Mouse (Mus musculus): ENCODE results near the gene Zfp553. TPM values are rescaled to one million over a fixed set of nuclear protein-coding genes. Genes with fewer than 3 reads are reported as not detected.

Gene Zfp553
- polyA plus RNA-seq, 1 experiment from 2014 or later, result 7.4 TPM

DNA sequence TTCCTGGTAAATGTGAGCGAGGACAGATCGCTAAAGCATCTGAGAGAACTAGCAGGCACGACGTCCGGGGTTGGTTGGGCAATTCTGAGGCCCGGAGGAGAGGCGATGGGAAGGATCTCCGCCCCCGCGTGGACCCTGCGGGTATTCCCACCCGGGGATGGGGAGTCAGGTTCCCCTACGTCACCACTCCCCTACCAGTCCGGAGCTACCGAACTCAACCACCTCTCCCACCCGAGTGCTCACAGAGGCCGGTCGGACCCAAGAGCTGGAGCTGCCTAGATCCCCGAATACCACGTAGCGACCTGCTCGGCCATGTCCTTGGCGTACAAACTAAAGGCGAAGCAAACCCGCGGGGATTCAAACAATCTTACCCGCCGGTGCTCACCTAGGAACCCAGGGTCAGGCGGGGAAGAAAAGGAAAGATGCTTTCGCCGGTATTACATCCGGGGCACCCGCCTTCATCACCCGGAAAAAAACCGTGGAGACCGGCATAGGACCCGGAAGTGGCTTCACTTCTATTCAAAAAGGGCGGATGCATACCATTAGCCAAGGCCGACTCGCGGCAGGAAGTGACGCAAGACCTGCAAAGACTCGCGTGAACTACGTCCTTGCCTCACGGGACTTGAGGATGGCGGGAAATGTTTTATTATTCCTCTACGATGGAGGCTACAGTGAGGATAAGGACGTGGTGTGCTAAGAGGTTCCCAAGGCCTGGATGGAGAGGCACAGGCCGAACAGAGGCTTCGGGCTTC is 37.1 kb upstream of the Zfp553 start, which contains the start of gene Cd2bp2:
Gene Cd2bp2 (minus strand): TSS at position 507 of the 752 bp plus-strand sequence.
- H3K4me1 ChIP-seq (replicated peaks; ENCODE audit: control insufficient read depth, insufficient read depth, low read length), result peaks cover 18% of the 10 kb centered on the region; the same call in 1 of the 2 replicates
- H3K27ac ChIP-seq (ENCODE audit: low read depth, low read length), result peak within 1 kb of the TSS; percentile 88
- peaks cover 70% of the 10 kb centered on the region for H3K36me3 ChIP-seq (ENCODE audit: control insufficient read depth, insufficient read depth)
- TF ChIP-seq CTCF (IDR thresholded peaks at IDR 0.05; ENCODE audit: low read depth), result peak; percentile 64
- no peaks in the 10 kb centered on the region for H3K9me3 ChIP-seq (ENCODE audit: control insufficient read depth)
- peak within 1 kb of the TSS; percentile 67 for H3K9ac ChIP-seq (ENCODE audit: low read depth, low read length)
- H3K4me3 ChIP-seq (ENCODE audit: low read depth, low read length), result peak within 1 kb of the TSS; percentile 75
- under 1% methylated on average over 51 of the region's 51 CpGs for WGBS
- peak; percentile 94 for ATAC-seq
- no peaks in the 10 kb centered on the region for H3K27me3 ChIP-seq (replicated peaks; ENCODE audit: control insufficient read depth, insufficient read depth, low read length)
- H3K4me2 ChIP-seq (replicated peaks; ENCODE audit: low read depth), result peak within 1 kb of the TSS; percentile 79

DNA sequence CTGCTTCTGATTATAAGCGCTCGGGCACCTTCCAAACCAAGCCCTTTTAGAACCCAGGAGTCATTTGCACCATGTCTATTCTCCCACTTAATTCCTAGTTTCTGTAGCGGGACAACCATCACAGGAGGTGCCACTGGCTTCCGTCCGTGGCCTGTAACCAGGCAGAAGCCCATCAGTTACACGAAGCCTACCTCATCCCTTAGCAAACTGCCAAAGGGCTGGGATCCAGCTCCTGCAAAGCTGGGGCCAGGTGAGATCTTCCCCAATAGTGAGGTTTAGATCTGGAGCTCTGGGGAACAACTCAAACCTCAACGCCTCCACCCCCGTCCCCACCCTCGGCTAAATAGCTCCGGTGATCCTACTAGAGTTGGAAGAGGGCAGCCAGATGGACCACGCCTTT is 36.4 kb upstream of the Zfp553 start:
- no peak for TF ChIP-seq CTCF (IDR thresholded peaks at IDR 0.05; ENCODE audit: low read depth)
- no peaks in the 10 kb centered on the region for H3K27me3 ChIP-seq (replicated peaks; ENCODE audit: control insufficient read depth, insufficient read depth, low read length)
- no peak overlapping the region for H3K27ac ChIP-seq (ENCODE audit: low read depth, low read length)
- H3K36me3 ChIP-seq (ENCODE audit: control insufficient read depth, insufficient read depth), result peaks cover 73% of the 10 kb centered on the region
- H3K9ac ChIP-seq (ENCODE audit: low read depth, low read length), result peak overlapping the region; percentile 64
- H3K4me3 ChIP-seq (ENCODE audit: low read depth, low read length), result peak overlapping the region; percentile 75
- WGBS, result 49% methylated on average over 11 of the region's 11 CpGs
- ATAC-seq, result no peak
- H3K9me3 ChIP-seq (ENCODE audit: control insufficient read depth), result no peaks in the 10 kb centered on the region
- peaks cover 18% of the 10 kb centered on the region; the same call in 1 of the 2 replicates for H3K4me1 ChIP-seq (replicated peaks; ENCODE audit: control insufficient read depth, insufficient read depth, low read length)
- peak overlapping the region; percentile 79 for H3K4me2 ChIP-seq (replicated peaks; ENCODE audit: low read depth)

- peak overlapping the region; percentile 93 for H3K4me2 ChIP-seq (replicated peaks; ENCODE audit: low read depth)
- 30% methylated on average over 2 of the region's 2 CpGs for WGBS
- peak overlapping the region; percentile 76 for H3K9ac ChIP-seq (ENCODE audit: low read depth, low read length)
- no peaks in the 10 kb centered on the region for H3K9me3 ChIP-seq (ENCODE audit: control insufficient read depth)
- peaks cover 16% of the 10 kb centered on the region for H3K36me3 ChIP-seq (ENCODE audit: control insufficient read depth, insufficient read depth)
- H3K27ac ChIP-seq (ENCODE audit: low read depth, low read length), result no peak overlapping the region
- ATAC-seq, result no peak
- H3K4me3 ChIP-seq (ENCODE audit: low read depth, low read length), result peak overlapping the region; percentile 77
- TF ChIP-seq CTCF (IDR thresholded peaks at IDR 0.05; ENCODE audit: low read depth), result no peak
- H3K4me1 ChIP-seq (replicated peaks; ENCODE audit: control insufficient read depth, insufficient read depth, low read length), result no peaks in the 10 kb centered on the region
- H3K27me3 ChIP-seq (replicated peaks; ENCODE audit: control insufficient read depth, insufficient read depth, low read length), result no peaks in the 10 kb centered on the region
Measured at GRCm38 (mm10) chr7:127206606-127207005, 26.3 kb upstream of the Zfp553 start.

- Histone ChIP-seq H3K27ac (ENCODE audit: low read depth, low read length) (peak overlapping the region; percentile 79), H3K4me1 (replicated peaks; ENCODE audit: control insufficient read depth, insufficient read depth, low read length) (no peaks in the 10 kb centered on the region), H3K4me3 (ENCODE audit: low read depth, low read length) (peak overlapping the region; percentile 77), H3K4me2 (replicated peaks; ENCODE audit: low read depth) (peak overlapping the region; percentile 93), H3K9ac (ENCODE audit: low read depth, low read length) (peak overlapping the region; percentile 76), H3K9me3 (ENCODE audit: control insufficient read depth) (no peaks in the 10 kb centered on the region), H3K36me3 (ENCODE audit: control insufficient read depth, insufficient read depth) (peaks cover 12% of the 10 kb centered on the region), H3K27me3 (replicated peaks; ENCODE audit: control insufficient read depth, insufficient read depth, low read length) (no peaks in the 10 kb centered on the region)
- WGBS, result under 1% methylated on average over 52 of the region's 53 CpGs
- no peak for TF ChIP-seq CTCF (IDR thresholded peaks at IDR 0.05; ENCODE audit: low read depth)
- no peak for ATAC-seq
Measured at GRCm38 (mm10) chr7:127207374-127208294, 25.2 kb upstream of the Zfp553 start.

DNA sequence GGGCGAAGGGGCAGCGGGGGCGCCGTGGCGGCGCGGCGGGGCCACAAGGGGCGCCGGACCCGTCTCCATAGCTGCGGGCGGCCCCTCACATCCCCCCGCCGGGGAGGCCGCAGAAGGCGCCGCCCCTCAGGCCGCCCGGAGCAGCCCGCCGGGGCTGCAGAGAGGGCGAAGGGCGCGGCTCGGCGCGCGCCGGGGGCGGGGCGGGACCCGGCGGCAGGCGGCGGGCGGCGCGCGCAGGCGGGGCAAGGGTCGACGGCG is 24.6 kb upstream of the Zfp553 start, which contains the start of gene Tbc1d10b:
Gene Tbc1d10b (minus strand): TSS at position 174 of the 258 bp plus-strand sequence.
- H3K4me3 ChIP-seq (ENCODE audit: low read depth, low read length), result peak within 1 kb of the TSS; percentile 77

More for the DNA sequence above, 24.6 kb upstream of the Zfp553 start, which contains the start of gene Tbc1d10b:
- H3K9me3 ChIP-seq (ENCODE audit: control insufficient read depth), result no peaks in the 10 kb centered on the region
- peak; percentile 50 for ATAC-seq
- TF ChIP-seq CTCF (IDR thresholded peaks at IDR 0.05; ENCODE audit: low read depth), result 0 out of 2 replicates have a peak, but pooled peaks have one; percentile 19
- no peaks in the 10 kb centered on the region for H3K27me3 ChIP-seq (replicated peaks; ENCODE audit: control insufficient read depth, insufficient read depth, low read length)
- H3K4me1 ChIP-seq (replicated peaks; ENCODE audit: control insufficient read depth, insufficient read depth, low read length), result no peaks in the 10 kb centered on the region
- H3K27ac ChIP-seq (ENCODE audit: low read depth, low read length), result peak within 1 kb of the TSS; percentile 79
- WGBS, result 0% methylated on average over 32 of the region's 44 CpGs
- peak within 1 kb of the TSS; percentile 76 for H3K9ac ChIP-seq (ENCODE audit: low read depth, low read length)
- H3K36me3 ChIP-seq (ENCODE audit: control insufficient read depth, insufficient read depth), result peaks cover 7% of the 10 kb centered on the region
- H3K4me2 ChIP-seq (replicated peaks; ENCODE audit: low read depth), result peak within 1 kb of the TSS; percentile 93

All from intestine, postnatal 0 days (tissue).